Mouse (Mus musculus) thymus, postnatal 14 days (tissue): ENCODE measurements around the gene Kazn.

ENCODE experiments used
- DNase-seq: peaks from one replicate; pipeline ENCODE4 v3.0.0; 2021

Gene Kazn

GRCm38 (mm10) chr4:142052391-142053132 is 186.6 kb downstream of the Kazn start:
- DNase-seq, result no peak
